Mouse (Mus musculus): ENCODE results near the gene Spred2. TPM values are rescaled to one million over a fixed set of nuclear protein-coding genes. Genes with fewer than 3 reads are reported as not detected.

Spred2 gene
- polyA plus RNA-seq, 1 experiment from 2014 or later, result 4.4 TPM

GRCm38 (mm10) chr11:20038723-20039122 lies 114.5 kb downstream of the Spred2 start:
- no peak overlapping the region for H3K4me2 ChIP-seq (ENCODE audit: low read depth, low read length)
- no peak overlapping the region for H3K27ac ChIP-seq (ENCODE audit: low read length)
- H3K36me3 ChIP-seq (ENCODE audit: control insufficient read depth, insufficient read depth, low read length), result no peaks in the 10 kb centered on the region
- H3K9ac ChIP-seq (ENCODE audit: low read depth, low read length), result no peak overlapping the region
- 42% methylated on average over 8 of the region's 8 CpGs for WGBS
- H3K4me3 ChIP-seq (ENCODE audit: low read length), result no peak overlapping the region
- no peak for ATAC-seq
- H3K9me3 ChIP-seq (ENCODE audit: control insufficient read depth, low read length), result no peaks in the 10 kb centered on the region
- peaks cover 8% of the 10 kb centered on the region for H3K4me1 ChIP-seq (ENCODE audit: control insufficient read depth, insufficient read depth, low read length)
- no peaks in the 10 kb centered on the region for H3K27me3 ChIP-seq (replicated peaks; ENCODE audit: control insufficient read depth, insufficient read depth, low read length)

GRCm38 (mm10) chr11:20041164-20041920 lies 117.2 kb downstream of the Spred2 start:
- WGBS, result 24% methylated on average over 6 of the region's 6 CpGs
- Histone ChIP-seq H3K4me3 (ENCODE audit: low read length) (no peak overlapping the region), H3K9ac (ENCODE audit: low read depth, low read length) (no peak overlapping the region), H3K4me2 (ENCODE audit: low read depth, low read length) (no peak overlapping the region), H3K36me3 (ENCODE audit: control insufficient read depth, insufficient read depth, low read length) (no peaks in the 10 kb centered on the region), H3K4me1 (ENCODE audit: control insufficient read depth, insufficient read depth, low read length) (peaks cover 8% of the 10 kb centered on the region), H3K9me3 (ENCODE audit: control insufficient read depth, low read length) (no peaks in the 10 kb centered on the region), H3K27me3 (replicated peaks; ENCODE audit: control insufficient read depth, insufficient read depth, low read length) (no peaks in the 10 kb centered on the region), H3K27ac (ENCODE audit: low read length) (no peak overlapping the region)
- peak; percentile 70 for ATAC-seq

GRCm38 (mm10) chr11:20042106-20042505 lies 117.9 kb downstream of the Spred2 start:
- Histone ChIP-seq H3K4me2 (ENCODE audit: low read depth, low read length) (no peak overlapping the region), H3K36me3 (ENCODE audit: control insufficient read depth, insufficient read depth, low read length) (no peaks in the 10 kb centered on the region), H3K9me3 (ENCODE audit: control insufficient read depth, low read length) (no peaks in the 10 kb centered on the region), H3K27ac (ENCODE audit: low read length) (no peak overlapping the region), H3K4me3 (ENCODE audit: low read length) (no peak overlapping the region), H3K9ac (ENCODE audit: low read depth, low read length) (no peak overlapping the region), H3K27me3 (replicated peaks; ENCODE audit: control insufficient read depth, insufficient read depth, low read length) (no peaks in the 10 kb centered on the region), H3K4me1 (ENCODE audit: control insufficient read depth, insufficient read depth, low read length) (peaks cover 8% of the 10 kb centered on the region)
- no peak for ATAC-seq
- 75% methylated on average over 4 of the region's 4 CpGs for WGBS

GRCm38 (mm10) chr11:20043256-20043655 lies 119.1 kb downstream of the Spred2 start:
- no peak overlapping the region for H3K4me3 ChIP-seq (ENCODE audit: low read length)
- no peaks in the 10 kb centered on the region for H3K9me3 ChIP-seq (ENCODE audit: control insufficient read depth, low read length)
- ATAC-seq, result no peak
- peaks cover 8% of the 10 kb centered on the region for H3K4me1 ChIP-seq (ENCODE audit: control insufficient read depth, insufficient read depth, low read length)
- WGBS, result 79% methylated on average over 4 of the region's 4 CpGs
- H3K27ac ChIP-seq (ENCODE audit: low read length), result no peak overlapping the region
- no peaks in the 10 kb centered on the region for H3K36me3 ChIP-seq (ENCODE audit: control insufficient read depth, insufficient read depth, low read length)
- no peaks in the 10 kb centered on the region for H3K27me3 ChIP-seq (replicated peaks; ENCODE audit: control insufficient read depth, insufficient read depth, low read length)
- H3K9ac ChIP-seq (ENCODE audit: low read depth, low read length), result no peak overlapping the region
- no peak overlapping the region for H3K4me2 ChIP-seq (ENCODE audit: low read depth, low read length)

- Histone ChIP-seq H3K4me1 (ENCODE audit: control insufficient read depth, insufficient read depth, low read length) (peaks cover 8% of the 10 kb centered on the region), H3K4me2 (ENCODE audit: low read depth, low read length) (no peak overlapping the region), H3K36me3 (ENCODE audit: control insufficient read depth, insufficient read depth, low read length) (no peaks in the 10 kb centered on the region), H3K27me3 (replicated peaks; ENCODE audit: control insufficient read depth, insufficient read depth, low read length) (no peaks in the 10 kb centered on the region), H3K4me3 (ENCODE audit: low read length) (no peak overlapping the region), H3K9ac (ENCODE audit: low read depth, low read length) (no peak overlapping the region), H3K9me3 (ENCODE audit: control insufficient read depth, low read length) (no peaks in the 10 kb centered on the region), H3K27ac (ENCODE audit: low read length) (no peak overlapping the region)
- no peak for ATAC-seq
- 71% methylated on average over 3 of the region's 3 CpGs for WGBS
Observed at GRCm38 (mm10) chr11:20045586-20045985, 121.4 kb downstream of the Spred2 start.

GRCm38 (mm10) chr11:20052814-20053536 lies 128.8 kb downstream of the Spred2 start:
- H3K36me3 ChIP-seq (ENCODE audit: control insufficient read depth, insufficient read depth, low read length), result no peaks in the 10 kb centered on the region; the same call in 1 of the 2 replicates
- no peak overlapping the region for H3K27ac ChIP-seq (ENCODE audit: low read length)
- no peak overlapping the region for H3K4me3 ChIP-seq (ENCODE audit: low read length)
- H3K27me3 ChIP-seq (replicated peaks; ENCODE audit: control insufficient read depth, insufficient read depth, low read length), result no peaks in the 10 kb centered on the region
- ATAC-seq, result no peak
- no peak overlapping the region for H3K4me2 ChIP-seq (ENCODE audit: low read depth, low read length)
- WGBS, result 57% methylated on average over 13 of the region's 13 CpGs
- no peaks in the 10 kb centered on the region for H3K9me3 ChIP-seq (ENCODE audit: control insufficient read depth, low read length)
- H3K4me1 ChIP-seq (ENCODE audit: control insufficient read depth, insufficient read depth, low read length), result no peaks in the 10 kb centered on the region
- no peak overlapping the region for H3K9ac ChIP-seq (ENCODE audit: low read depth, low read length)

- Histone ChIP-seq H3K9ac (ENCODE audit: low read depth, low read length) (no peak overlapping the region), H3K9me3 (ENCODE audit: control insufficient read depth, low read length) (no peaks in the 10 kb centered on the region), H3K27me3 (replicated peaks; ENCODE audit: control insufficient read depth, insufficient read depth, low read length) (no peaks in the 10 kb centered on the region), H3K4me2 (ENCODE audit: low read depth, low read length) (no peak overlapping the region), H3K4me1 (ENCODE audit: control insufficient read depth, insufficient read depth, low read length) (no peaks in the 10 kb centered on the region), H3K36me3 (ENCODE audit: control insufficient read depth, insufficient read depth, low read length) (peaks cover 2% of the 10 kb centered on the region), H3K27ac (ENCODE audit: low read length) (no peak overlapping the region), H3K4me3 (ENCODE audit: low read length) (no peak overlapping the region)
- ATAC-seq, result no peak
- 81% methylated on average over 3 of the region's 3 CpGs for WGBS
Observed at GRCm38 (mm10) chr11:20053951-20054350, 129.8 kb downstream of the Spred2 start.

- 48% methylated on average over 5 of the region's 5 CpGs for WGBS
Observed at GRCm38 (mm10) chr11:20054617-20055016, 130.4 kb downstream of the Spred2 start.

GRCm38 (mm10) chr11:20056168-20056567 lies 132.0 kb downstream of the Spred2 start:
- Histone ChIP-seq H3K4me2 (ENCODE audit: low read depth, low read length) (no peak overlapping the region), H3K9ac (ENCODE audit: low read depth, low read length) (no peak overlapping the region), H3K4me3 (ENCODE audit: low read length) (no peak overlapping the region), H3K27me3 (replicated peaks; ENCODE audit: control insufficient read depth, insufficient read depth, low read length) (no peaks in the 10 kb centered on the region), H3K4me1 (ENCODE audit: control insufficient read depth, insufficient read depth, low read length) (no peaks in the 10 kb centered on the region), H3K27ac (ENCODE audit: low read length) (no peak overlapping the region), H3K36me3 (ENCODE audit: control insufficient read depth, insufficient read depth, low read length) (peaks cover 7% of the 10 kb centered on the region), H3K9me3 (ENCODE audit: control insufficient read depth, low read length) (no peaks in the 10 kb centered on the region)
- WGBS, result 96% methylated on average over 1 of the region's 1 CpGs
- no peak for ATAC-seq

More at GRCm38 (mm10) chr11:20054617-20055016, 130.4 kb downstream of the Spred2 start:
- Histone ChIP-seq H3K36me3 (ENCODE audit: control insufficient read depth, insufficient read depth, low read length) (peaks cover 7% of the 10 kb centered on the region), H3K4me2 (ENCODE audit: low read depth, low read length) (no peak overlapping the region), H3K27ac (ENCODE audit: low read length) (no peak overlapping the region), H3K9me3 (ENCODE audit: control insufficient read depth, low read length) (no peaks in the 10 kb centered on the region), H3K9ac (ENCODE audit: low read depth, low read length) (no peak overlapping the region), H3K27me3 (replicated peaks; ENCODE audit: control insufficient read depth, insufficient read depth, low read length) (no peaks in the 10 kb centered on the region), H3K4me1 (ENCODE audit: control insufficient read depth, insufficient read depth, low read length) (no peaks in the 10 kb centered on the region), H3K4me3 (ENCODE audit: low read length) (no peak overlapping the region)
- ATAC-seq, result no peak

Data from intestine, embryonic 16.5 days (tissue).